Mouse (Mus musculus) bone marrow, adult 2 months (tissue): ENCODE measurements around the gene AC109138.7.

Source experiments
- CTCF ChIP-seq: fragments of 200-500 bp; IDR thresholded peaks from 2 replicates; pipeline ENCODE4 v1.5.1; 2011; ENCODE audit warnings: low read length, control low read depth; ENCODE audit not compliant: control insufficient read depth, insufficient read depth
- POLR2A ChIP-seq: fragments of 200-500 bp; IDR thresholded peaks from 2 replicates; pipeline ENCODE4 v1.6.1; 2011; ENCODE audit warnings: low read depth, mild to moderate bottlenecking, control low read depth, low read length, borderline replicate concordance; ENCODE audit not compliant: control insufficient read depth

GRCm38 (mm10) chr19:4208563-4208962, 5.6 kb upstream of the AC109138.7 start:
- no peak for TF ChIP-seq POLR2A
- no peak for TF ChIP-seq CTCF
